Comparison of ENCODE assay signal across 23 mouse cellular contexts in the genomic region with DNA sequence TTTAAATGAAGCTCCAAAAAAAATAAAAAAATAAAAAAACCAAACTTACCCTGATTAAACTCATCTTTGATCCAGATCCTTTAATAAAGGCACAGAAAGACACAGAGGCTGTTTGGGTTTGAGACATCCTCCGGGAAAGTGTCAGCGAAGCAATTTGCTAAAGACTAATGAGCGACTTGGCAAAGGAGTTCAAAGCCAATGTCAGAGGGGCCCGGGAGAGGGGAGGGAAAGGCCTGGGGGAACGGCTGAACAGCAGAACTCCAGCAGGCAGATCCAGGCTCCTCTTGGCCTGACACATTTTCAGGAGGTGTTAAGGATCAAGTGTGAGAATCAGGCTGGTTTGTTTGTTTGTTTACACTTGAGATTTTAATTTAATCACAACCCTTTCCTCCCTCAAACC. TPM values are rescaled to one million over a fixed set of nuclear protein-coding genes. Genes with fewer than 3 reads are reported as not detected.
"Had no signal": no experiment of that assay in that cellular context is flagged by ENCODE, and none has a peak within 500 bp of the region (broad histone marks: within the 10 kb centered on the region; RNA-seq: fewer than 3 reads in every experiment).

No protein-coding gene starts in this region.

- H3K27ac ChIP-seq: kidney, embryonic 15.5 days; left cerebral cortex, adult 2 months; liver, embryonic 13.5 days; midbrain, embryonic 10.5 days; midbrain, embryonic 13.5 days; neural tube, embryonic 13.5 days; stomach, postnatal 0 days had no signal

- ATAC-seq: lung, postnatal 0 days; midbrain, embryonic 13.5 days had no signal

- H3K9ac ChIP-seq: kidney, embryonic 15.5 days; liver, embryonic 13.5 days; midbrain, embryonic 13.5 days; neural tube, embryonic 13.5 days had no signal

- H3K36me3 ChIP-seq: kidney, embryonic 15.5 days; liver, embryonic 13.5 days; midbrain, embryonic 10.5 days; midbrain, embryonic 13.5 days; neural tube, embryonic 13.5 days had no signal

- H3K27me3 ChIP-seq: liver, embryonic 13.5 days; neural tube, embryonic 13.5 days had no signal

- H3K4me2 ChIP-seq: kidney, embryonic 15.5 days; liver, embryonic 13.5 days; midbrain, embryonic 13.5 days; neural tube, embryonic 13.5 days had no signal

- H3K4me3 ChIP-seq: kidney, embryonic 15.5 days; left cerebral cortex, adult 2 months; liver, embryonic 13.5 days; megakaryocyte, embryonic 14.5 days; midbrain, embryonic 10.5 days; midbrain, embryonic 13.5 days; neural tube, embryonic 13.5 days had no signal

- H3K4me1 ChIP-seq: liver, embryonic 13.5 days had no signal

- H3K9me3 ChIP-seq: kidney, embryonic 15.5 days; liver, embryonic 13.5 days; megakaryocyte, embryonic 14.5 days; midbrain, embryonic 10.5 days; midbrain, embryonic 13.5 days; neural tube, embryonic 13.5 days had no signal

- DNase-seq: kidney, adult 11 months; kidney, adult 8-10 months; kidney, postnatal 10 days; kidney, postnatal 36 days; layer of hippocampus, postnatal 36 days; liver, embryonic 13.5 days; lung, adult 2 months; lung, postnatal 36 days; right cerebral cortex, postnatal 25 days; thymus, adult 2 months; thymus, postnatal 14 days; thymus, postnatal 4 days had no signal

RNA-seq across cellular contexts. Expression of a gene that starts 49.9 kb away (rescaled TPM):
- polyA plus RNA-seq: liver, adult 2 months; liver, embryonic 16.5 days; lung, adult 2 months; spleen, adult 2 months had no signal
